Comparison of ENCODE assay signal across 7 mouse cellular contexts in genomic region chr10:128495270-128495669, GRCm38 (mm10). TPM values are rescaled to one million over a fixed set of nuclear protein-coding genes. Genes with fewer than 3 reads are reported as not detected.
DNase-seq lines count a peak whose midpoint lies in the region; ATAC-seq and TF ChIP-seq lines count a peak whose summit lies in the region.

No protein-coding gene starts in this region.

- 83% methylated on average over 2 of the region's 2 CpGs for WGBS in neural tube, embryonic 13.5 days

- H3K27me3 ChIP-seq in neural tube, embryonic 13.5 days, result no peaks in the 10 kb centered on the region

- H3K4me2 ChIP-seq in neural tube, embryonic 13.5 days, result peak overlapping the region; percentile 76

- peak; percentile 56 for TF ChIP-seq CTCF in layer of hippocampus, adult 2 months (conservative IDR thresholded peaks at IDR 0.05)

- DNase-seq in layer of hippocampus, adult 2 months (ENCODE audit: low spot score in 2 of 2), result no peak
- no peak for DNase-seq in layer of hippocampus, postnatal 25 days (ENCODE audit: extremely low spot score in 1 of 2, low spot score in 1 of 2)
- peak; percentile 69 for DNase-seq in induced T-regulatory cell, adult 2 months (ENCODE audit: low read depth)
- DNase-seq in layer of hippocampus, adult 18-20 months (ENCODE audit: low spot score in 2 of 2), result no peak
- no peak for DNase-seq in embryo, embryonic 10 days (ENCODE audit: low spot score)

- H3K9me3 ChIP-seq in neural tube, embryonic 13.5 days, result no peaks in the 10 kb centered on the region

- H3K4me1 ChIP-seq in brown adipose tissue, adult 24 weeks (ENCODE audit: control insufficient read depth, insufficient read depth, insufficient read length, low read length), result peaks cover 6% of the 10 kb centered on the region
- H3K4me1 ChIP-seq in neural tube, embryonic 13.5 days (replicated peaks), result peaks cover 66% of the 10 kb centered on the region

- H3K36me3 ChIP-seq in neural tube, embryonic 13.5 days, result peaks cover 17% of the 10 kb centered on the region

- peak overlapping the region; percentile 96; the same call in 1 of the 2 replicates for H3K27ac ChIP-seq in layer of hippocampus, adult 2 months
- H3K27ac ChIP-seq in brown adipose tissue, adult 24 weeks (replicated peaks; ENCODE audit: low read depth, low read length), result peak overlapping the region; percentile 96
- no peak overlapping the region for H3K27ac ChIP-seq in neural tube, embryonic 13.5 days (replicated peaks)

- peak overlapping the region; percentile 97; the same call in 1 of the 2 replicates for H3K4me3 ChIP-seq in layer of hippocampus, adult 2 months
- peak overlapping the region; percentile 86 for H3K4me3 ChIP-seq in brown adipose tissue, adult 24 weeks (ENCODE audit: insufficient read depth, low read depth, low read length)
- H3K4me3 ChIP-seq in neural tube, embryonic 13.5 days, result peak overlapping the region; percentile 87; the same call in 1 of the 2 replicates

- ATAC-seq in neural tube, embryonic 13.5 days (ENCODE audit: low read depth), result no peak

- 0 out of 2 replicates have a peak overlapping the region, but pooled peaks have one; percentile 96 for H3K9ac ChIP-seq in neural tube, embryonic 13.5 days

RNA-seq across cellular contexts. Expression of gene Myl6, which starts 1.3 kb away (rescaled TPM):
- 100 to 1,000 TPM; 519 to 544 TPM for total RNA-seq in layer of hippocampus, adult 2 months (2021)
- total RNA-seq in layer of hippocampus, postnatal 25 days (2021), result 100 to 1,000 TPM; 551 to 619 TPM
- 1,414 and 1,508 TPM in 2 replicates for polyA plus RNA-seq in brown adipose tissue, adult 24 weeks (2012; ENCODE audit: insufficient read depth, insufficient read length, missing spikeins)
- polyA plus RNA-seq in neural tube, embryonic 13.5 days (2015; fragmentation: Nextera tagmentation; extraction: Ambion mirVana), result 1,017 and 1,105 TPM in 2 replicates
- 100 to 1,000 TPM; 526 to 539 TPM for total RNA-seq in layer of hippocampus, adult 18-20 months (2021)

RNA-seq across cellular contexts. Expression of gene Myl6b, which starts 3.2 kb away (rescaled TPM):
- 10 to 100 TPM; 18.5 to 21.1 TPM for total RNA-seq in layer of hippocampus, adult 2 months (2021)
- 10 to 100 TPM; 17.4 to 18.9 TPM for total RNA-seq in layer of hippocampus, postnatal 25 days (2021)
- 13.5 and 24.5 TPM in 2 replicates for polyA plus RNA-seq in brown adipose tissue, adult 24 weeks (2012; ENCODE audit: insufficient read depth, insufficient read length, missing spikeins)
- polyA plus RNA-seq in neural tube, embryonic 13.5 days (2015; fragmentation: Nextera tagmentation; extraction: Ambion mirVana), result 4.1 and 5.0 TPM in 2 replicates
- total RNA-seq in layer of hippocampus, adult 18-20 months (2021), result 10 to 100 TPM; 20.7 to 21.2 TPM

RNA-seq across cellular contexts. Expression of gene Esyt1, which starts 30.4 kb away (rescaled TPM):
- total RNA-seq in layer of hippocampus, adult 2 months (2021), result 1 to 10 TPM; 5.5 TPM
- 1 to 10 TPM; 4.6 to 5.0 TPM for total RNA-seq in layer of hippocampus, postnatal 25 days (2021)
- 31.6 and 35.5 TPM in 2 replicates for polyA plus RNA-seq in brown adipose tissue, adult 24 weeks (2012; ENCODE audit: insufficient read depth, insufficient read length, missing spikeins)
- polyA plus RNA-seq in neural tube, embryonic 13.5 days (2015; fragmentation: Nextera tagmentation; extraction: Ambion mirVana), result 31.5 and 35.1 TPM in 2 replicates
- 1 to 10 TPM; 6.2 to 6.3 TPM for total RNA-seq in layer of hippocampus, adult 18-20 months (2021)

RNA-seq across cellular contexts. Expression of gene Smarcc2, which starts 36.2 kb away (rescaled TPM):
- total RNA-seq in layer of hippocampus, adult 2 months (2021), result 100 to 1,000 TPM; 246 to 255 TPM
- total RNA-seq in layer of hippocampus, postnatal 25 days (2021), result 100 to 1,000 TPM; 228 to 242 TPM
- 63.7 and 94.7 TPM in 2 replicates for polyA plus RNA-seq in brown adipose tissue, adult 24 weeks (2012; ENCODE audit: insufficient read depth, insufficient read length, missing spikeins)
- polyA plus RNA-seq in neural tube, embryonic 13.5 days (2015; fragmentation: Nextera tagmentation; extraction: Ambion mirVana), result 176 and 184 TPM in 2 replicates
- 100 to 1,000 TPM; 242 to 261 TPM for total RNA-seq in layer of hippocampus, adult 18-20 months (2021)

RNA-seq across cellular contexts. Expression of gene Zc3h10, which starts 52.3 kb away (rescaled TPM):
- total RNA-seq in layer of hippocampus, adult 2 months (2021), result 10 to 100 TPM; 12.2 to 14.3 TPM
- 10 to 100 TPM; 13.2 to 14.8 TPM for total RNA-seq in layer of hippocampus, postnatal 25 days (2021)
- 4.7 TPM in 2 replicates for polyA plus RNA-seq in brown adipose tissue, adult 24 weeks (2012; ENCODE audit: insufficient read depth, insufficient read length, missing spikeins)
- 19.4 and 19.9 TPM in 2 replicates for polyA plus RNA-seq in neural tube, embryonic 13.5 days (2015; fragmentation: Nextera tagmentation; extraction: Ambion mirVana)
- total RNA-seq in layer of hippocampus, adult 18-20 months (2021), result 10 to 100 TPM; 13.6 to 15.6 TPM
